Mouse (Mus musculus): ENCODE measurements around the gene 4930518I15Rik.
"Not testable (repeated sequence)": the region's sequence is repeated elsewhere in the genome, so short reads cannot be mapped to it uniquely, and the experiment has no call there.

4930518I15Rik gene

DNA sequence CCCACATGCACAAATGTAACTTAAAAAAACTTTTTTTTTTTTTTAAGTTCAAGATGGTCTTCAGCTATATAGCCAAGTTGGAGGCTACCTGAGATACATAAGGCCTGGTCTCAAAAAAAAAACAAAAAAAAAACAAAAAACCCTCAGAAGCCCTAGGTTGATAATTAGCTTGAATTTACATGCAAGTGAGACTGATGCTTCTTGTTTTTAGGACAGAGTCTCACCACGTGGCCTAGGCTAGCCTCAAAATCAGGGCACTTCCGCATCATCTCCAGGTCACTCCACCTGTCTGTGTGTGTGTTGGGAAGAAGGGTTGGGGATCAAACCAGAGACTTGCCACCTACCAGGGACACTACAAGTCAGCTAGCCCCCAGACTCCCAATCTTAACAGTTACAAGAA is at the start of gene 4930518I15Rik:
4930518I15Rik (minus strand) TSS at position 112 of the 400 bp plus-strand sequence.
- in situ Hi-C loops (cut with MboI), result no loop called here

- in situ Hi-C loops (cut with MboI), result not testable (repeated sequence)
These were observed 48.2 kb upstream of the 4930518I15Rik start for GRCm38 (mm10) chr2:156905931-156906330.

GRCm38 (mm10) chr2:156904976-156905717 is 47.4 kb upstream of the 4930518I15Rik start:
- in situ Hi-C loops (cut with MboI), result no loop called here

- in situ Hi-C loops (cut with MboI), result no loop called here
These were observed 45.6 kb upstream of the 4930518I15Rik start for GRCm38 (mm10) chr2:156903367-156903766.

DNA sequence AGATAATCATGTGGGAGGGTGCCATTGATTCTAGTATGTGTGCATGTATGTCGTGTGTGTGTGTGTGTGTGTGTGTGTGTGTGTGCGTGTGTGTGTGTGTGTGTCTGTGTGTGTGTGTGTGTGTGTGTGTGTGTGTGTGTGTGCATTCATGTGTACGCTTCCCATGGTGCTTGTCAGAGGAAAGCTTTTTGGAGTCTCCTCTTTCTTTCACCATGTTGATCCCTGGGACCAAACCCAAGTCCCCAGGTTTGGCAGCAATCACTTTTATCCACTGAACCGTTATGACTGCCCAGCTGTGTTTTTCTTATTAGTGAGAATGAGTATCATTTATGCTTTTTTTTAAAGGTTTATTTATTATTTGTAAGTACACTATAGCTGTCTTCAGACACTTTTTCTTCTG is 44.7 kb upstream of the 4930518I15Rik start:
- in situ Hi-C loops (cut with MboI), result not testable (repeated sequence)

DNA sequence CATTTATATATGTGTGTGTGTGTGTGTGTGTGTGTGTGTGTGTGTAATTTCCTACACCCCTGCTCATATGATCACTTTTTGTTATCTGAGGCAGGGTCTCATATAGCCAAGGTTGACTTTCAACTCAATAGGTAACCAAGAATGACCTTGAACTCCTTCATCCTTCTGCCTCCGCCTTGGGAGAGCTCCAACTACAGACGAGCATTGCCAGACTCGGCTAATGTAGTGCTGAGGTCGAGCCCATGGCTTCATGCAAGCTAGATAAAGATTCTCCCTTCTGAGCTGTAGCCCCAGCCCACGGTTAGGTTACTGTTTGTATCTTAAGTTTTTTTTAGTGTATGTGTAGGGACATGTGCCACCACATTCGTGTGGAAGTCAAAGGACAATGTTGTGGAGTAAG is 44.1 kb upstream of the 4930518I15Rik start:
- in situ Hi-C loops (cut with MboI), result no loop called here

DNA sequence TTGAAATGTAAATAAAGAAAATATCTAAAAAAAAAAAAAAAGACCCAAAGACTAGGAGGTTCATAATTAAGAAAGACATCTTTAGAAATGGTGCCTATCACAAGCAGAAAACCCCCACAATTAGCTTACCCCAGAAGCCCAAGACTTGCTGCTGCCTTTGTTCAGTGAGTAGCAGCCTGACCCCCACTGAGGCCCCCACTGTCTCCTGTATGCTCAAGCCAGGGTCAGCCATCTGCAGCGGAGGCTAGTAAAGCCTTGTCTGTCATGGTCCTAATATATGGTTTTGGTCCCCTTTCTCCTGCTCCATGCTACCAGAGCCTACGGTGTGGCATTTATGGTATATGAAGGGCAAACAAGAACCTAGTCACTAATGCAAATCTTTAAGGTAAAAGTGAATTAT is 43.6 kb upstream of the 4930518I15Rik start:
- in situ Hi-C loops (cut with MboI), result no loop called here

- in situ Hi-C loops (cut with MboI), result no loop called here
These were observed 41.4 kb upstream of the 4930518I15Rik start for GRCm38 (mm10) chr2:156899184-156899583.

- in situ Hi-C loops (cut with MboI), result no loop called here
These were observed 40.6 kb upstream of the 4930518I15Rik start for GRCm38 (mm10) chr2:156898374-156898773.

GRCm38 (mm10) chr2:156897034-156897433 is 39.3 kb upstream of the 4930518I15Rik start:
- in situ Hi-C loops (cut with MboI), result no loop called here

DNA sequence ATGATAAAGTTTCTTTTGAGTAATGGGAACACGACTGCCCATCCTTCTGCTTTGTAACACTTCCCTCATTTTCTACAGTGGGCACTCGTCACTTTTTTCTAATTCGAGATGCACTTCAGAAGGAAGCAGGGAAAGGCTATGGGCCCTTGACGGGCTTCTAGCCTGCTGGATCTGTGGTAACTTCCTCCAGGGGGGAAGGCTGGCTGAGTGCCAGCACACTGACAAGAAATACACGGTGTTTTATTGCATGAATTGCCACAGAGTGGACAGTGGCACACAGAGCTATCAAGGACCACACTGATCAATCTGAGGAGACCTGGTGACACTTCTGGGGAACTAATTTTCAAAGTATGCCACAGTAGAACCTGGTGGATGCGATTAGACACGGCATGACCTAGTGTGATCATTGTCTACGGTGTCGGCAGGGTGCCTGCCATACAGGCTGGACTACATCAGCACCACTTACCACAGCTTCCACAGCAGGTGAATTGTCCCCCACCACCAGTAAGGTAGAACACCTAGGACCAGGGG is 38.7 kb upstream of the 4930518I15Rik start:
- in situ Hi-C loops (cut with MboI), result no loop called here

- in situ Hi-C loops (cut with MboI), result no loop called here
These were observed 36.9 kb upstream of the 4930518I15Rik start for GRCm38 (mm10) chr2:156894496-156895265.

DNA sequence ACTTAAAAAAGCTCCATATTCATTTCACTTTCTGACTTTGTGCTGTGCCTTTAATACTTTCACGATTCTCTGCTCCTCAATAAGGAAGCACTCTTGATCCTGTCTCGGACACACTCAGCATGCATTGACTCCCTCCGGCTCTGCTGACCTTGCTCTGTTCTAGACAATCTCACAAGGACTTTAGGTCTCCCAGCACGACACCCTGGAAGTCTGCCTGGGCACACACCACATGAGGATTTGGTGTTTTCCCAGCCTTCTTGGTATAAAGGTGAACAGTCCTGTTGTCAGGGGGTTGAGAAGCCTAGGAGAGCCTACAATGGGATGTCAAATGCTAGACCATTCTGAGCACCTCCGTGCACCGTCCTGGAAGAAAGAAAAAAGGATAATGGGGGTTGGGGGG is 35.1 kb upstream of the 4930518I15Rik start:
- in situ Hi-C loops (cut with MboI), result no loop called here

DNA sequence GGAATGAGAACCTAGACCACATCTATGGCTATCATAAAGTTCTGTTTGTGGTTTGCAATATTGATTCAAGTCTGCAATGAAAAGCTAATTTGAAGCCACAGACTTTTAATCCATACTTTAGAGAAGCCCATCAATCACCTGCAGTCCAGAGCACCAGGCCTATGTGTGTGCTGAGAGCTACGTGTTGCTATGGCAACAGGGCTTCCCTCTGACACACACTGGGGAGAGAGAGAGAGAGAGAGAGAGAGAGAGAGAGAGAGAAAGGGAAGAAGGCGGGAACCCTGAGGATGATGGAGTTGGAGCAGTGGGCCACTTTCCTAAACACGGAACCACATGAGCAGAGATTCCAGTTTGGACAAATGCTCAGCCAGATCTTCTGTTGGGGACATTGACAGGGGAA is 34.5 kb upstream of the 4930518I15Rik start:
- in situ Hi-C loops (cut with MboI), result no loop called here

- in situ Hi-C loops (cut with MboI), result no loop called here
These were observed 30.7 kb upstream of the 4930518I15Rik start for GRCm38 (mm10) chr2:156888490-156888889.

GRCm38 (mm10) chr2:156887017-156887416 is 29.3 kb upstream of the 4930518I15Rik start, which contains the start of gene Sla2:
Gene Sla2 (minus strand): TSS chr2:156887192.
- in situ Hi-C loops (cut with MboI), result no loop called here

DNA sequence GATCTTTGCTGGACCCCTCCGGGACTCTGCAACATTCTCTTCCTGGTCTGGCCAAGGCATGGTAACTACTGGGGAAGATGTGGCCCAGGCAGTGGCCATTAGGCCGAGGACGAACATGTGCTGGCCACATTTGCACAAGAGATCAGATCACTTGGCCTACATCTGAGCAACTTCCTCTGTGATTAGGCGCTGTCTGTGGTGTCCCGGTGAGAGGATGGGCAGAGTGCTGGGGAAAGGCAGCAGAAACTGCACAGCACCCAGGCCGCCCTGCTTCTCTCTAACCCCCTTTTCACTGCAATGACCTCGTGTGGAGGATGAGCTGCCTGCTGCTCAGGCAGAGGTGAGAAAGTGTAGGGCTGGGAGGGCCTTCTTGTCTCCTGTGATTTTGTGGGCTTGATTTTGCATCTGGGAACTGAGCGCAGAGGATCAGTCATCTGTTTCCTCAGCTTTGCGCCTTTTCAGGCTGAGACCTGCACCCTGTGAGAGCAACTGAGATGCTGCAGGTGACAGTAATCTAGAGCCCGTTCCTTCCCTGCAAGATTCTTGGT is 28.4 kb upstream of the 4930518I15Rik start:
- in situ Hi-C loops (cut with MboI), result no loop called here

GRCm38 (mm10) chr2:156885666-156886065 is 27.9 kb upstream of the 4930518I15Rik start:
- in situ Hi-C loops (cut with MboI), result not testable (repeated sequence)

- in situ Hi-C loops (cut with MboI), result no loop called here
These were observed 26.9 kb upstream of the 4930518I15Rik start for GRCm38 (mm10) chr2:156884396-156885211.

- in situ Hi-C loops (cut with MboI), result no loop called here
These were observed 24.8 kb upstream of the 4930518I15Rik start for GRCm38 (mm10) chr2:156882431-156883001.

- in situ Hi-C loops (cut with MboI), result no loop called here
These were observed 21.8 kb upstream of the 4930518I15Rik start for GRCm38 (mm10) chr2:156879541-156879940.
